Mouse (Mus musculus) limb, embryonic 13.5 days (tissue): ENCODE results near the gene Fau. TPM values are rescaled to one million over a fixed set of nuclear protein-coding genes. Genes with fewer than 3 reads are reported as not detected.

Source experiments
- ATAC-seq: fragments of 200-750 bp; cut with Nextera tagmentation; 2 replicates; pipeline ENCODE4 v1.8.0; 2017; ENCODE audit warnings: low read depth, moderate number of reproducible peaks, moderate TSS enrichment; ENCODE audit not compliant: low FRiP score
- H3K27ac ChIP-seq: fragments of 300-500 bp; sonication (generic); 2 replicates; pipeline ENCODE4 v1.5.1; 2015; ENCODE audit warnings: inconsistent platforms, mild to moderate bottlenecking, moderate library complexity
- H3K27me3 ChIP-seq: fragments of 300-500 bp; sonication (generic); 2 replicates; pipeline ENCODE4 v1.6.1; 2015; ENCODE audit warnings: mild to moderate bottlenecking, inconsistent platforms
- H3K36me3 ChIP-seq: fragments of 300-500 bp; sonication (generic); 2 replicates; pipeline ENCODE4 v1.6.1; 2015; ENCODE audit warnings: inconsistent platforms, mild to moderate bottlenecking, moderate library complexity
- H3K4me1 ChIP-seq: fragments of 300-500 bp; sonication (generic); 2 replicates; pipeline ENCODE4 v1.6.1; 2015; ENCODE audit warnings: inconsistent platforms
- H3K4me2 ChIP-seq: fragments of 300-500 bp; sonication (generic); replicated peaks from 2 replicates; pipeline ENCODE4 v1.6.1; 2015; ENCODE audit warnings: inconsistent platforms, mild to moderate bottlenecking, moderate library complexity
- H3K4me3 ChIP-seq: fragments of 300-500 bp; sonication (generic); 2 replicates; pipeline ENCODE4 v1.5.1; 2015; ENCODE audit warnings: moderate library complexity, mild to moderate bottlenecking, inconsistent platforms
- H3K9ac ChIP-seq: fragments of 300-500 bp; sonication (generic); 2 replicates; pipeline ENCODE4 v1.6.1; 2015; ENCODE audit warnings: mild to moderate bottlenecking, inconsistent platforms
- H3K9me3 ChIP-seq: fragments of 300-500 bp; sonication (generic); 2 replicates; pipeline ENCODE4 v1.6.1; 2016; ENCODE audit warnings: inconsistent platforms
- WGBS: fragments of 180-500 bp; shearing (Covaris S2); methylation state at CpG from one replicate; pipeline ENCODE4 v1.1.7; 2015; 5-methylcytosine and 5-hydroxymethylcytosine counted together
- polyA plus RNA-seq: library from polyadenylated mRNA; unstranded; fragments of >200 nt; fragmentation: Nextera tagmentation; extraction: Ambion mirVana; gene quantifications from 2 replicates; pipeline ENCODE4 v1.2.1, GENCODE M21; 2015

Fau gene
- polyA plus RNA-seq = 760 and 823 TPM in 2 replicates

- H3K9ac ChIP-seq = peak within 1 kb of the TSS; percentile 93
- peak within 1 kb of the TSS; percentile 88 for H3K4me2 ChIP-seq
- H3K4me3 ChIP-seq = peak within 1 kb of the TSS; percentile 87
- H3K4me1 ChIP-seq = peaks cover 31% of the 10 kb centered on the region
- WGBS = under 1% methylated on average over 61 of the region's 63 CpGs
- no peaks in the 10 kb centered on the region for H3K27me3 ChIP-seq
- peak; percentile 88 for ATAC-seq
- H3K27ac ChIP-seq = peak within 1 kb of the TSS; percentile 55
- H3K36me3 ChIP-seq = peaks cover 49% of the 10 kb centered on the region
- H3K9me3 ChIP-seq = no peaks in the 10 kb centered on the region
Measured at GRCm38 (mm10) chr19:6057313-6058096, at the start of gene Fau, which contains the start of gene Mrpl49. Gene Fau, plus strand, starts transcription at chr19:6057844. Gene Mrpl49, minus strand, starts transcription at chr19:6057785.

- Histone ChIP-seq H3K9ac (no peak overlapping the region), H3K4me1 (peaks cover 13% of the 10 kb centered on the region), H3K27ac (no peak overlapping the region), H3K4me2 (no peak overlapping the region), H3K9me3 (no peaks in the 10 kb centered on the region), H3K4me3 (no peak overlapping the region), H3K36me3 (peaks cover 8% of the 10 kb centered on the region), H3K27me3 (peaks cover 2% of the 10 kb centered on the region; the same call in 1 of the 2 replicates)
- 73% methylated on average over 8 of the region's 8 CpGs for WGBS
- no peak for ATAC-seq
Measured at GRCm38 (mm10) chr19:6009137-6009536, 48.5 kb upstream of the Fau start.

- Histone ChIP-seq H3K27me3 (peaks cover 34% of the 10 kb centered on the region), H3K4me1 (peaks cover 16% of the 10 kb centered on the region), H3K36me3 (peaks cover 3% of the 10 kb centered on the region; the same call in 1 of the 2 replicates), H3K4me2 (peak overlapping the region; percentile 86; the same call in 1 of the 2 replicates), H3K4me3 (no peak overlapping the region), H3K9me3 (no peaks in the 10 kb centered on the region), H3K27ac (no peak overlapping the region), H3K9ac (no peak overlapping the region)
- ATAC-seq = no peak
- 89% methylated on average over 10 of the region's 10 CpGs for WGBS
Measured at GRCm38 (mm10) chr19:6013691-6014090, 44.0 kb upstream of the Fau start.

GRCm38 (mm10) chr19:6014991-6015510 is 42.6 kb upstream of the Fau start:
- 3% methylated on average over 17 of the region's 18 CpGs for WGBS

GRCm38 (mm10) chr19:6015511-6016315 is 41.9 kb upstream of the Fau start, which contains the start of gene Capn1:
Gene Capn1, minus strand, starts transcription at chr19:6015897.
- peak; percentile 77 for ATAC-seq
- Histone ChIP-seq H3K27ac (peak within 1 kb of the TSS; percentile 44; the same call in 1 of the 2 replicates), H3K4me2 (peak within 1 kb of the TSS; percentile 86), H3K9ac (peak within 1 kb of the TSS; percentile 75), H3K36me3 (no peaks in the 10 kb centered on the region), H3K4me1 (peaks cover 16% of the 10 kb centered on the region), H3K9me3 (no peaks in the 10 kb centered on the region), H3K27me3 (peaks cover 34% of the 10 kb centered on the region), H3K4me3 (peak within 1 kb of the TSS; percentile 62)
- 2% methylated on average over 40 of the region's 40 CpGs for WGBS

More at GRCm38 (mm10) chr19:6014991-6015510, 42.6 kb upstream of the Fau start:
- no peaks in the 10 kb centered on the region for H3K9me3 ChIP-seq
- peak overlapping the region; percentile 75 for H3K9ac ChIP-seq
- H3K27me3 ChIP-seq = peaks cover 34% of the 10 kb centered on the region
- peaks cover 16% of the 10 kb centered on the region for H3K4me1 ChIP-seq
- ATAC-seq = peak; percentile 72
- peak overlapping the region; percentile 62 for H3K4me3 ChIP-seq
- H3K27ac ChIP-seq = peak overlapping the region; percentile 44; the same call in 1 of the 2 replicates
- no peaks in the 10 kb centered on the region for H3K36me3 ChIP-seq
- peak overlapping the region; percentile 86 for H3K4me2 ChIP-seq

GRCm38 (mm10) chr19:6016532-6016931 is 41.1 kb upstream of the Fau start:
- WGBS = 33% methylated on average over 7 of the region's 7 CpGs
- H3K9ac ChIP-seq = no peak overlapping the region
- H3K4me1 ChIP-seq = peaks cover 16% of the 10 kb centered on the region
- no peak overlapping the region for H3K27ac ChIP-seq
- H3K36me3 ChIP-seq = no peaks in the 10 kb centered on the region
- H3K27me3 ChIP-seq = peaks cover 34% of the 10 kb centered on the region
- peak overlapping the region; percentile 62; the same call in 1 of the 2 replicates for H3K4me3 ChIP-seq
- H3K4me2 ChIP-seq = peak overlapping the region; percentile 86
- H3K9me3 ChIP-seq = no peaks in the 10 kb centered on the region
- ATAC-seq = no peak

- Histone ChIP-seq H3K4me1 (peaks cover 16% of the 10 kb centered on the region), H3K4me2 (no peak overlapping the region), H3K4me3 (no peak overlapping the region), H3K9ac (no peak overlapping the region), H3K27ac (no peak overlapping the region), H3K27me3 (peaks cover 34% of the 10 kb centered on the region), H3K9me3 (no peaks in the 10 kb centered on the region), H3K36me3 (no peaks in the 10 kb centered on the region)
- ATAC-seq = no peak
- 30% methylated on average over 15 of the region's 15 CpGs for WGBS
Measured at GRCm38 (mm10) chr19:6018142-6019089, 39.2 kb upstream of the Fau start.

GRCm38 (mm10) chr19:6020276-6020675 is 37.4 kb upstream of the Fau start:
- no peaks in the 10 kb centered on the region for H3K36me3 ChIP-seq
- H3K9me3 ChIP-seq = no peaks in the 10 kb centered on the region
- peaks cover 23% of the 10 kb centered on the region for H3K27me3 ChIP-seq
- no peak overlapping the region for H3K4me3 ChIP-seq
- H3K4me1 ChIP-seq = peaks cover 9% of the 10 kb centered on the region
- 55% methylated on average over 3 of the region's 3 CpGs for WGBS
- no peak for ATAC-seq
- no peak overlapping the region for H3K27ac ChIP-seq
- no peak overlapping the region for H3K4me2 ChIP-seq
- H3K9ac ChIP-seq = peak overlapping the region; percentile 31; the same call in 1 of the 2 replicates

GRCm38 (mm10) chr19:6023059-6023458 is 34.6 kb upstream of the Fau start:
- H3K9me3 ChIP-seq = no peaks in the 10 kb centered on the region
- H3K27ac ChIP-seq = no peak overlapping the region
- H3K9ac ChIP-seq = no peak overlapping the region
- H3K27me3 ChIP-seq = no peaks in the 10 kb centered on the region
- ATAC-seq = no peak
- H3K4me1 ChIP-seq = no peaks in the 10 kb centered on the region
- no peaks in the 10 kb centered on the region for H3K36me3 ChIP-seq
- no peak overlapping the region for H3K4me2 ChIP-seq
- WGBS = 57% methylated on average over 8 of the region's 8 CpGs
- H3K4me3 ChIP-seq = no peak overlapping the region

GRCm38 (mm10) chr19:6023930-6024329 is 33.7 kb upstream of the Fau start:
- no peaks in the 10 kb centered on the region for H3K4me1 ChIP-seq
- H3K9me3 ChIP-seq = no peaks in the 10 kb centered on the region
- no peak overlapping the region for H3K4me2 ChIP-seq
- H3K36me3 ChIP-seq = no peaks in the 10 kb centered on the region
- no peaks in the 10 kb centered on the region for H3K27me3 ChIP-seq
- H3K9ac ChIP-seq = no peak overlapping the region
- no peak for ATAC-seq
- whole genome bisulfite sequencing = 86% methylated on average over 7 of the region's 7 CpGs
- no peak overlapping the region for H3K27ac ChIP-seq
- no peak overlapping the region for H3K4me3 ChIP-seq

- H3K4me1 ChIP-seq = no peaks in the 10 kb centered on the region
- H3K4me2 ChIP-seq = no peak overlapping the region
- H3K4me3 ChIP-seq = no peak overlapping the region
- ATAC-seq = no peak
- 82% methylated on average over 6 of the region's 6 CpGs for WGBS
- H3K27ac ChIP-seq = no peak overlapping the region
- H3K9ac ChIP-seq = no peak overlapping the region
- H3K9me3 ChIP-seq = no peaks in the 10 kb centered on the region
- H3K27me3 ChIP-seq = no peaks in the 10 kb centered on the region
- no peaks in the 10 kb centered on the region for H3K36me3 ChIP-seq
Measured at GRCm38 (mm10) chr19:6028991-6029390, 28.7 kb upstream of the Fau start.
